Mouse (Mus musculus) CH12F3 (cell line): ENCODE results near the gene Fli1.

ENCODE experiments used
- in situ Hi-C: fragments of 300-500 bp; cut with MboI; formaldehyde crosslinking; loops from 2 replicates; pipeline ENCODE4 v1.14.3; 2020; ENCODE audit warnings: low sequenced_read_pairs

Gene Fli1

DNA sequence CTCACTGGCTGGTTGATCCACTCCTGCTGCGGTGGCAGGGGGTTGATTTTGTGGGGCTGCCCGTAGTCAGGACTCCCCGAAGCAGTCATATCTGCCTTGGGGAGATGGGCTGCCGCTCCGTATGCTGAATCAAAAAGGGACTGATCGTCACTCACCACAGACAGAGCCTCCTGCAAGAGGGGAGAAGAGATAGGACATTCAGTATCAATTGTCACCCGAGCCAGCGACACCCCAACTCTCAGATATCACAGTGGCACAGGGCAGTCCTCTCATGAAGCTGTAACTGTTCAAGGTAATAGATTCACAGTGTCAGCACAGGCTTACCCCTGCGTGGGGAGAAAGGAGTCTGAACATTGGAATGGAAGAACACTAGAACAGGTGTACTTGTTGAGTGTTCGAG, 66.1 kb downstream of the Fli1 start:
- in situ Hi-C loops = no loop called here

DNA sequence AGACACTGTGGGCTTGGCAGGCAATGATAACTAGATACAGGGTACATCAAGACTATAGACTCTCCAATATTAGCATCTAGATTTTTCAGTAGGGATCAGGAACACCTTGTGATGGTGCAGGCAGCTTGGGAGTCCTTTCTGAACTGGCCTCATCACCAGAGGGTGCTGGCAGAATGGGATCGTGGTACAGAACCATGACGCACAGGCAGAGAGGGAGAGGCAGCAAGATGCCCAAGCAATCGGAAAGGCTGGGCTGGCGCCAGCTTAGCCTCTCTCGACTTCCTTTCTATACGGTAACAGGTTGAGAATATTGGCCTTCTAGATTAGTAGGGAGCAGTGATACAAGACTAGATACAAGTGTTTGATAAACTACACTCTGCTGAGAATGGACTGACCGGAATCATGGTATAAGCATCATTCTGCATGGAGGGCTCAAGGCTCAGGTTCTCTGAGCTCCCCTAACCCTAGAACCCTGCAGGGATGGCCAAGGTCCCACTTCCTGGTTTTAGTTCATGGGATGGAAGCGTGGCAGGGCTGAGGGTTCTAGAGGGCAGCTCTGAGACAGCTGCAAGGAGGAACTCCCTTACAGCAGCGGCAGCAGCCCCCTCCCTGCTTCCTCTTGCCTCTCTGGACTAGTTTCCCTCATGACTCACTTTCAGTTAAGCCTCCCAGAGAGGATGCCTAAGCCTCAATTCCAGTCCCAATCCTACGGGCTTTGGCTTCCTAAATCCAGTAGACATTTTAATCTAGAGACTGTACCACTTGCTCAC, 67.9 kb downstream of the Fli1 start:
- in situ Hi-C loops = no loop called here

DNA sequence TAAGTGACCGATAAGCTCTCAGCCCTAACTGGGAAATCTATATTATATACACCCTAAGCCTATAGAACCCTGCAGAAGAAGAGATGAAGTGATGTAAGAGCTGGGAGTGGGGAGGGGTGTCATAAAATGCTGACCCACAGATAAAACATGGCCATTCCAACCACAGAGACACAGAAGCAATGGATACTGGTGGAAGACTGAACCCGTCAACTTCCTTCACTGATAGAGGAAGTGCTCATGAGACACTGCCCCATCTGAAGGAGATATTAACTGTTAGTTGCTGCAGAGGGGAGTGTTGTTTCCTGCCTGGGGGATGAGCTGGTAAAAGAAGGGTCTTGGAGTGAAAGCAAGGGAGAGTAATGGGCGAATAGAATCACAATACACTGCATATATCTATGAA, 70.3 kb downstream of the Fli1 start:
- in situ Hi-C loops = no loop called here

DNA sequence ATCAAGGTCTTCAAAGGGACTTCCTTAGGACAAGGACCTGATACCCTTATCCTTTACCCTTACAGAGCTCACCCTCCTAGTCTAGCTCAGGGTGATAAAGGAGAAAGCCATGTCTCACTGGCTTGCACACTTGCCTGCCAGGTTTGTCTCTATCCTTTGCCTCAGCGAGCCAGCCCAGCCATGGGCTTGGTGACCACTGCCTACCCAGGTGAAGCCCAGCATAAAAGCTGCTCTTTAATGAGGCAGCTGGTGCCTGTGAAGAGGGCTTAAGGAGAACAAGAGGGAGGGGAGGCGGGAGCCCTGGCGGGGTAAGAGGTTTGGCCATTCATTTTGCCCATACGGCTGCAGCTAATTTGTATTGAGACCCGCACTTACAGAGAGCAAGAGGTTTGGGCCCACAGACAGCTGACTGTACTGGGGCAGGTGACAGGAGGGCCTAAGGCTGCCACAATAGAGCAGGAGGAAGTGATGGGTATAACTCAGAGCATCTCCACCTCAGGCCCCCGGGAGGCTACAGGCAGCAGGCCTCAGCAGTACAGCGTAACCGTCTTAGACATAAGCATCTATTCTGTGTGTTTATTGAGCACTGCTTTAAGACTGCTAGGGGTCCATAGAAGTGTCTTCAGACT, 73.4 kb downstream of the Fli1 start:
- in situ Hi-C loops = no loop called here

DNA sequence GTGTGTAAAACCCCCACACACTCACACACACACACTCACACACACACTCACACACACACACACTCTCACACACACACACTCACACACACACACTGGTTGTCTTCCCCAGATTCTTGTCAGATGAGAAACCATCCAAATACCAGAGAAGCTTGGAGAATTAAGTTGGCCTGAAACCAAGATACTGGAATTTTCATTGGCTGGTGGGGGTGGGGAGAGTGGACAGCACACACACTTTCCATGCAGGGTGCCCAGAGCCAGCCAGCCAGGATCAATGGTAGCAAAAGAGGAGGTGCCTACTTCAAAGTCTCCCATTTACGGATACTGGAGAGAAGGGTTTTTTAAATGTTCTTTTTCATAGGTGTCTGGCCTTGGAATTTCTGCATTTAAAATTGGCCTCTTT, 74.3 kb downstream of the Fli1 start:
- in situ Hi-C loops = no loop called here

DNA sequence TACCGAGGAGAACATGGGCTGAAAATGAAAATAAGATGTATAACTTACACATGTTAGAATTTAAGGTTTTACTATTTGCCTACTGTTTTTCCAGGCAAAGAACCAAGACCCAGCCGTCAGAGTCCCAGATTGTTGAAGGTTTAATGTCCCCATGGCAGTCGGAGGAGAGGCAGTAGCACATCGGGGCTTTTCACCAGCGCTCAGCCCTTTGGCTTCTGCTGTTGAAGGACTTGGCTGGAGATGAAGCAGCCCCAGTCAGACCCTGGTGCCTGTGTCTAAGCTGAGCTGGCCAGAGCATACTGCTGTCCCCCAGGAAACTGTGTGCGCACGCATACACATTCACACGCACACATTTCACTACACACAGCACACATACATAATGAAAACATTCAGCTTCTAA, 75.2 kb downstream of the Fli1 start:
- in situ Hi-C loops = no loop called here

DNA sequence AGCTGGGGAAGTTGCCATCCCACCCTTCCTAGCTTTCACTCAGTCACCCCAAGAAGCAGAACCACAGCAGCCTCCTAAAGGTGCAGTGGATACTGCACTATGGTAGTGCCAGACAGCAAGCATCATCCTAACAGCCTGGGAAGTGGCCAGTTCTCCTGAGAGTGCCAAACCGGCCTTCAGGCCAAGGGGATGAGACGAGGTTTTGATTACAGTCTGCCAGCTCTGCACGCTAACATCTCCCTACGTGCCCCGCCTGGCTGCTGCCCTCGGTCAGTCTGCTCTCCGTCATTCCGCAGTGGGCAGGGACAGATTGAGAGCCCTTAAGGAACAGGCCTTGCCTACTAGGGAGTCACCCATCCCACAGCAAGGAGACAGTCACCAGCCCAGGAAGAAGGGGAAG, 75.8 kb downstream of the Fli1 start:
- in situ Hi-C loops = no loop called here

DNA sequence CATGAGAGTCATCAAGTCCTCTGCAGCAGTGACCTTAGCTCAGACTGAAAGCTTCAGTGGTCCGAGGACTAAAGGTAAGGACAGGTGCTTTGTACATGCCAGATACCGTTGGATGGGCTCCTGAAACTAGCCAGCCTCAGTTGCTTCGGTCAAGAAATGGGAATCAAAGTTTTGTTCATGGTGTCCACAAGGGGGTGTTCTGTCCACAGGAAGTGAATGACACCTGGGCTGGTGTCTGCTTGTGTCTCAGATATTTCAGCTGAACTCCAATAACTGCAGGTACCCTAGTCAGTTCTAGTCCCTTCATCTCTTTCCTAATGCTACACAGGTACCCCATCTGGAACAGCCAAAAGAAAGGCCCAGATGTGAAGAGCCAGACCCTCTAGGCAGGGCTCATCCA, 86.0 kb downstream of the Fli1 start:
- in situ Hi-C loops = no loop called here

DNA sequence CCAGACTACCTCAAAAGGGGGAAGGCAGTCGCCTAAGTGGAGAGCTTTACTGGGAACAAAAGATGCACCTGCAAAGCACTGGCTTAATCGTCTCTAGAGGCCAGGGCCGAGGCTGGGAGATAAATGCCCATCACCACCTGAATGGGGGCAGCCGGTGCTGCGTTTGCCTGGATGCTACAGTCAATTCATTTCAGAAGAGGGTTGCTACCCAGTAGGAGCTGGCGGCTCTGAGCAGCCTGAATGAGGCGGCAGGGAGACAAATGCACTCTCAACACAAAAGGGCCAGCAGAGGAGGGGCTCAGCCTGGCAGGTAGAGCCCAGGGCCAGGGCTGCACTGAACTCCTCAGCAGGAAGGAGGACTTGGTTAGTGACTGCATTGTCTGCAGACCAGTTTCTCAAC, 92.5 kb downstream of the Fli1 start:
- in situ Hi-C loops = no loop called here

DNA sequence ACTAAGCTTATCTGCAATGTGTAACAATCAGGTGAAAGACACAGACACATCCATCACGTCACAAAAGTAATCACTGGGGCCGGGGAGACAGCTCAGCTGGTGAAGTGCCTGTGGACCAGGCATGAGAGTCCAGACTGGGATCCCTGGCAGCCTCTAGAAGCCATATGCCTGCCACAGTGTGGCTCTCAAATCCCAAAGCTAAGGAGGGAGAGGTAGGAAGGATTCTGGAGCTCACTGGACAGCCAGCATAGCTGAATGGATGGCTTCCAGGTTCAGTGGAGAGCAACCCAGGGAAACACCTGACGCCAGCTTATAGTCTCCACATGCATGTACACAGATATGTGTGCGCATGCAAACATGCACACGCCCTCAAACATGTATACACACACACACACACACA, 93.9 kb downstream of the Fli1 start:
- in situ Hi-C loops = no loop called here

DNA sequence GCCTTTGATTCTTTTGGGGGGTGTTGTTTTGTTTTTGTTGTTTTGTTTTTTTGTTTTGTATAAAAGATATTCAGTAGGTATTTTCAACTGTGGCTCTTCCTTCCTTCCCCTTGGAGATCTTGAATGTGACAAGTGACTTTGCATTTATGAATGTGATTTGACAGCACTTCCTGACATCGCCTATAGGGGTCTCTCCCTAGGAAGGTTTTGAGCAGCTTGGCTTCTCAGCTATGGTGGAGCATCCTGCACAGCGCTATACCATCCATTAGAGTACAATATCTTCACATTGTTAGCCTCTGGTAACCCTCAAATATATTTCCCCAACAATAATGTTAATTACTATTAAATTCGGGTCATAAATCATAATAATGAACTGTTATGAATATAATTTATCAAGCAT, 96.9 kb downstream of the Fli1 start:
- in situ Hi-C loops = no loop called here

DNA sequence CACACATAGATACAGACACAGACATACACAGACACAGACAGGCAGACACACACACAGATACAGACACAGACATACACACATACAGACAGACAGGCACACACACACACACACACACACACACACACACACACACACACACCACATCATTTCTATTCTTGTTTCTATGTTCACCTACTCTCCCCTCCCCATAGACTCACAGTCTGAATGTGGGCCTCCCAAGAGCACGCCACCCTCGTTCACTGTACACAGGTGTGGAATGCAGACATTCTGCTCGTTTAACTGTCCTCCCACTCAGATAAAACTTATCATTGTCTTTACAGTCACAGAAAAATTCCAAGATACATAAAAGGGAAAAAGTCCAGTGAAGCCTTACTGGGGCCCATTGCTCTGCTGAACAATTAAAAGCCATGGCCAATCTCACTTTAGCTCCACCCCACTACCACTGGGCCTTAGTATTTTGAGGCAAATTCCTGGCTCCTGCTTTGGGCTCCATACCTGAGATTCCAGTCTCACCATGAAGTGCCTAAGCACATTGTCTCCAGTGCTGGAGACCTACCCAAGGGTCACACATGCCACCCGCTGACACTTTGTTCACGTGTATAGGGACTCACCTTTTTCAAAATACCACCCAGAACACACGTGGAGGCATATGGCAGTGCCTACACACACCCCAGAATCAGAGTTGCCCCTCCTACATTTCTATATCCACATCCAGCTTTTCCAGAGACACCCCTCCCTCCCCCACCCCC, 98.0 kb downstream of the Fli1 start:
- in situ Hi-C loops = no loop called here

DNA sequence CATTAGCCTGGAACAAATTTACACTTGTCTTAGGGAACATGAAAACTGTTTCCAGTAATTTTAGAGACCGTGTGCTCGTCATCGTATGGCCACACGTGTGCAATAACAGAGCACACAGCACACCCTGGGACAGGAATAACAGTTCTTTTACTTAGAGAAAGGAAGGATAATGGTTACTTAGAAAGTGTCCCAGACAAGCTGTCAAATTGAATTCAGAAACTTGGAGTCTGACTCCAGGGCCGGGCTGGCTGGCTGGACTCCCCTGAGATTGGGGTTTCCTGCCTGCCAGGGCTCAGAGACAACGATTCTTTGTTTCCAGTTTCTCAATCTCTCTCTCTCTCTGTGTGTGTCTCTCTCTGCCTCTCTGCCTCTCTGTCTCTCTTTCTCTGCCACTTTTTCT, 98.8 kb downstream of the Fli1 start:
- in situ Hi-C loops = no loop called here

DNA sequence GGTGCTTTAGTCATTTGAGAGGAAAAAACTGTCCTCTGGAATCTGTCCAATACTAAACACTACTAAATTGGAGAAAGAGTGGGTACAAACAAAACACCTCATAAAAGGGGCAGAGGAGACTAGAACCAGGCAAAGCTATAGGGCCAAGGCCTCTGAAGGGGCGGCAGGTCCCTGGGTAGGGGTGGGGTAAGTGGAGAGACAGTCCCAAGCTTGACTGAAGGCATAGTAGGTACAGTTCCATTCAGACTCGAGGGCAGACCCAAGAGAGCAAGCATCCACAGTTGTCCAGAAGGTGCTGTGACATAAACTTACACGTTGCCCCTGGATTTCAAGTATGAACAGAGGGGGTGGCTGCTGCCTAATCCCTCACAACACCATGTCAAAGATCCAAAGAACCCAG, 99.5 kb downstream of the Fli1 start:
- in situ Hi-C loops = no loop called here

DNA sequence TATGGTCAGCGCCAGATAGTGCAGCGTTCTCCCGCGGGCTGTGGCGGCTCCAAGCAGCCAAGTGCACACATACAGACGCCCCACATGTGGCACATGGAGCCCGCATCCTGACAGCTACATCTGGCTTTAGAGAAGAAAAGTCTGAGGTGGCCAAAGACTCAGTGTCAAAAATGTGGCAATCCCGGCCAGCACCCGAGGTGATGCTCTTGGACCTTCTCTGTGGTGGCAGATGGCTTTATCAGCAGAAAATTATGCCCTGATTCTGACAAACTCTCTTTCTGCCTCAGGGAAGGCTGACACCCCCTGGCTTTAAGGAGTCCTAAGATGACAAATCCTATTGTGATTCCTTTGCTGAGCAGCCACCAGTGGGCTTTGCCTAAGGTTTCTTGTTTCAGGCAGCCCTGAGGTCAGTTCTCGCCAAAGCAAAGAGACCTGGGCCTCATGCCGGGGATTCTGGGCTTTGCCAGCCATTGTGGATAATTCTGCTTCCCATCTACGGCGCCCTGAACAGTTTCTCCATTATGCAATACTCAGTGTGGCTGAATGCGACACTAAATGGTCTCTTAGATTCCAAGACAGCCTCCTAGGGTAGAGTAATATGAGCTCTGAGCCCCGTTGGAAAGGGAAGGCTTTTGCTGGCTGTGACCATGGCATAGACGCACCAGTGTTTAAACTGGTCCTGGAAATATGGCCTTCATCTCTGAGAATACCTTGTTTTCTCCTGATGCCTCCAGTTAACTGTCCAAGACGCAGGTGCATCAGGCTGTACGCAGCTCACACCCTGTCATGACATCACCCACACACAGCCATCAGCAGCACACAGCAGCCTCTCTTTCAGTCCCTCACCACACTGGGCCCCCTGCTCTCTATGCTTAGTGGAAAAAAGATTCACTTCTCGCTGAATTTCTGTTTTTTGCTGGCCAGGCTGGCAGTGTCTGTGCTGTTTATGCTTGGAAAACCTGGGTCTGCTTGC, 108.1 kb downstream of the Fli1 start:
- in situ Hi-C loops = no loop called here

DNA sequence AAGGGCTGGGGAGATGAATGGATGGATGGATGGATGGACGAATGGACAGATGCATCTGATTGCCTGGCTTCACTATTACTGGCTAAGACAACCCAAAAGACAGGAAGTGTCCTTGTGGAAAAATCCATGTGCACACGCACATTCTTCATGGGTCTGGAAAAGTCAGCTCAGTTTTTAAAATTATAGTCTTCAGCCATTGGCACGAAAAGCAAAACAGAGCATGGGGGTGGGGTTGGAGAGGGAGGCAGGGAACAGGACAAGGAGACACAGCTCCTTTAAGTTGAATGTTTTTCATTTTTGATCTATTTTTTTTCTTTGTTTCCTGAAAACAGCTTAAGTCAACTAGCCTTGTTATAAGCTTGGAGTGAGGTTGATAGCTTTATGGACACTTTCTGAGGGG, 111.6 kb downstream of the Fli1 start:
- in situ Hi-C loops = no loop called here

DNA sequence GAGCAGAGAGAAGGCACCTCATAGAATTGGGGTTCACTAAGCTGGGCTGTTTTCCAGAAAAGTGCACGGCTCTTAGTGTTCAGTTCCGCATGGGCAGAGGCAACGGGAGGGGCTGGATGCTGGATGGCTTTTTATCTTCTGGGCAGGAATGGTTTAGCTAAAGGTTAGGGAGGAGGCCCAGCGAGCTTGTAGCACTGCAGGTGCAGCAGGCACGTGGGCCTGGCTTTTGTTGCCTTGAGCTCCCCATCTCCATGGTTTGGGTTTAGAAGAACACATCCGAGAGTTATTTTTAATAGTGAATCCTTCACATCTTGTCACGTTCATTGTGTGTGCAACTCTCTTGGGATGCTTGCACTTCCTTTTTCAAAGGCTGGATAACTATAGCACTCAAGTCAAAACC, 117.3 kb downstream of the Fli1 start:
- in situ Hi-C loops = no loop called here

DNA sequence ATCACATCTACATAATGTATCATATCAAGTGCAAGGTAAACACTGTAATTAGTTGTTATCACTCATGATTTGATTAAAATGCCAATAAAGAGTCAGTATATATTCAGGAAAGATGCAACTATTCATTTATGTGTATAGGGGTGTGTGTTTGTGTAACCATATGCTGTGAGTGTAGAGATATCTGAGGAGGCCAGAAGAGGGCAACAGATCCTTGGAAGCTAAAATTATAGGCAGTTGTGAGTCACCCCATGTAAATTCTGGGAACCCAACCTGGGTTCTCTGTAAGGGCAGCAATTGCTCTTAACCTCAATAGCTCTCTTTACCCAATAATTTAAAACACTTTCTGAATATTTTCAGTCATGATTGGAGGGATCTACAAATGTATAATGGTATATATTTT, 122.0 kb downstream of the Fli1 start:
- in situ Hi-C loops = loop anchor here (25.0 kb wide), 1 partner anchor 667 kb away; no protein-coding TSS in a partner anchor

DNA sequence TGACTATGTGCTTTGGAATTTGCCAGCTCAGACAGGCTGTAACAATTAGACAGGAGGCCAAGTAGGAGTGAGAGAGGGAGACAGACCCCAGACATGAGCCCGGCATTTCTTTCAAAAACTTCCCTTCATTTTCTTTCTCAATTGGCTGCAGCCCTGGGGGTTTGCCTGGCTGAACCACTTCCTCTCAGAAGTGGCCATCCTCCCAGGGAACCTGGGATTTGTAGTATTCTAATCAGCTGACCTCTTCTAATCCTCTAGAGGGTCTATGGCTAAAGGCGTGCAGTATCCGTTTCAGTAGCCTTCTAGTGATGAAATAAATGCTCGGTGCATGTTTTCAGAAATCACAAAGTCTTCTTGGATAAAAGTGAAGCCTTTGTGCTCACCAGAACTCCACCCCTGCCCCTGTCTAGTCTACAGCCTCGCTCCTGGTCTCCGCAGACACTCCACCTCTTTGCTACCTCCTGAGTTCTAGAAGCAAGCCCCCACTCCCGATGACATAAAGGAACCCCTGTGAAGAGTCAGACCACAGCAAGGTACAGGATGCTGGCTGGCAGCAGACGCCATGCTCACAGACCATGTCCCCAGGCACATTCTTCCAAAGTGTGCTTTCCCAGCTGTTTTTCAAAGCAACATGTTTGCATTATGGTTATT, 125.1 kb downstream of the Fli1 start:
- in situ Hi-C loops = loop anchor here (25.0 kb wide), 1 partner anchor 670 kb away; no protein-coding TSS in a partner anchor

DNA sequence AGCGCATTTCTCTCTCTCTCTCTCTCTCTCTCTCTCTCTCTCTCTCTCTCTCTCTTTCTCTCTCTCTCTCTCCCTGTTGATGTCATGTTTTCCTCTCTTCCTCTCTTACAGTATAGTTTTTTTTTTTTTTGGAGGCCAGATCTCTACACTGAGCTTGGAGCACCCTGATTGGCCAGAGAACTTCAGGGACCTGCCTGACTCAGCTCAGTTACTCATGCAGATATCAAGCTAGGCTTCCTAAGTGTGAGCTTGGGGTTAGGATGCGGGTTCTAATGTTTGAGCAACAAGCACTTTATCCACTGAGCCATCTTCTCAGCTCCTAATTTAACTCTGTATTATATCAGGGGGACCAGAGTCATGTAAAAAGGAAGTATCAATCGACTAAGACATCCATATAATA, 126.7 kb downstream of the Fli1 start:
- in situ Hi-C loops = loop anchor here (25.0 kb wide), 1 partner anchor 671 kb away; no protein-coding TSS in a partner anchor
